Mouse (Mus musculus): ENCODE results near the gene Lamb3.

DNA sequence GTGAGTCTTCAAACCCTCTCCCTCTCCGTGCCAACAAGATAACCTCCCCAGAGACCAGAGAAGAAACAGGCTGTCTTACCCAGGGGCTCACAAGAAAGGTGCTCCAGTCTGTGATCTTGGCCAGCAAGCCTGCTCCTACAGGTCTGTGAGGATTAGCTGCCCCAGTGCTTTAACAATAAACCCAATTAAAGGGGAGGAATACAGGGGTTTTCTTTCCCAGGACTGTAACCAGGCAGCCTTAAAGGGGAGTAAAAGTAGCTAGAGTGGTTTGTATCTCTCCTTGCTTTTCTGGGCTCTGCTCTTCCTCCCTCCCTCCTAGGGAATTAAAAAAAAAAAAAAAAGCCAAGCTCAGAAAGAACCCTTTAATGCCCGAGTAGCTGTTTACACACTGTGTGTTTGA lies 162.6 kb downstream of the Lamb3 start, which contains the start of gene Camk1g:
- TF ChIP-seq SIN3A (IDR thresholded peaks at IDR 0.05; ENCODE audit: low read length) (no peak), POLR2AphosphoS2 (IDR thresholded peaks at IDR 0.05; ENCODE audit: low read depth, low read length) (no peak), E2F4 (IDR thresholded peaks at IDR 0.05; ENCODE audit: insufficient replicate concordance, low read depth, low read length) (no peak), RCOR1 (conservative IDR thresholded peaks at IDR 0.05; ENCODE audit: low read depth, low read length) (no peak), CTCF (conservative IDR thresholded peaks at IDR 0.05 in 1 of 2, IDR thresholded peaks at IDR 0.05 in 1 of 2; ENCODE audit: low read depth in 2 of 2, low read length in 2 of 2) (no peak), TCF12 (IDR thresholded peaks at IDR 0.05; ENCODE audit: low read depth, low read length) (no peak), RAD21 (IDR thresholded peaks at IDR 0.05; ENCODE audit: low read depth, low read length) (no peak), CHD1 (IDR thresholded peaks at IDR 0.05; ENCODE audit: low read depth, low read length) (no peak), MAX (IDR thresholded peaks at IDR 0.05; ENCODE audit: low read length) (no peak), POLR2A (IDR thresholded peaks at IDR 0.05; ENCODE audit: low read depth, low read length) (no peak)

Data from CH12.LX (cell line).